Mouse (Mus musculus) left cerebral cortex, postnatal 36 days (tissue): Measurements from ENCODE around the gene Rap1a. TPM values are rescaled to one million over a fixed set of nuclear protein-coding genes. Genes with fewer than 3 reads are reported as not detected.

ENCODE experiments used
- DNase-seq, 2 experiments: peaks; one replicate each; pipeline ENCODE4 v3.0.0; 2021 to 2022; ENCODE audit warnings: low spot score in 2 of 2, mixed read lengths in 1 of 2
- intact Hi-C: fragments of 180-260 bp; cut with DNase I; formaldehyde crosslinking; loops from one replicate; pipeline ENCODE4 v1.15.1; 2025
- total RNA-seq, 2 experiments: library from RNA; stranded (reverse); gene quantifications; 2 replicates each; pipeline ENCODE4 v1.2.3; 2021

Rap1a gene
- total RNA-seq, 2 experiments from 2014 or later, result 57.7 to 72.0 TPM

GRCm38 (mm10) chr3:105732360-105732759, 68.8 kb downstream of the Rap1a start:
- DNase-seq, result no peak
- intact Hi-C loops, result no loop called here

- intact Hi-C loops, result loop anchor here (1.0 kb wide), 1 partner anchor 39 kb away; the partner anchor contains the start of gene Ddx20
- DNase-seq, result peak in 1 of 2 experiments; percentile 43
These were observed 75.1 kb downstream of the Rap1a start for GRCm38 (mm10) chr3:105726037-105726436.

- intact Hi-C loops, result no loop called here
- DNase-seq, result no peak
These were observed 78.6 kb downstream of the Rap1a start for GRCm38 (mm10) chr3:105722510-105722909.

GRCm38 (mm10) chr3:105721681-105722201, 79.4 kb downstream of the Rap1a start:
- intact Hi-C loops, result no loop called here
- DNase-seq, result peak in 1 of 2 experiments; percentile 8

- peak in 1 of 2 experiments; percentile 17 for DNase-seq
- intact Hi-C loops, result no loop called here
These were observed 80.6 kb downstream of the Rap1a start for GRCm38 (mm10) chr3:105720514-105720913.

GRCm38 (mm10) chr3:105719979-105720378, 81.2 kb downstream of the Rap1a start:
- intact Hi-C loops, result no loop called here
- peak; percentile 23 to 31 for DNase-seq

- DNase-seq, result peak; percentile 20 to 30
- intact Hi-C loops, result no loop called here
These were observed 82.4 kb downstream of the Rap1a start for GRCm38 (mm10) chr3:105718746-105719145.

GRCm38 (mm10) chr3:105717856-105718555, 83.1 kb downstream of the Rap1a start:
- intact Hi-C loops, result no loop called here
- DNase-seq, result peak; percentile 27 to 44

GRCm38 (mm10) chr3:105716353-105717000, 84.7 kb downstream of the Rap1a start:
- peak in 1 of 2 experiments; percentile 70 for DNase-seq
- intact Hi-C loops, result no loop called here

GRCm38 (mm10) chr3:105714820-105715167, 86.3 kb downstream of the Rap1a start:
- no peak for DNase-seq
- intact Hi-C loops, result no loop called here

GRCm38 (mm10) chr3:105714091-105714819, 86.9 kb downstream of the Rap1a start:
- no peak for DNase-seq
- intact Hi-C loops, result no loop called here

GRCm38 (mm10) chr3:105712827-105713226, 88.3 kb downstream of the Rap1a start:
- intact Hi-C loops, result no loop called here
- no peak for DNase-seq

GRCm38 (mm10) chr3:105711741-105712140, 89.4 kb downstream of the Rap1a start:
- DNase-seq, result no peak
- intact Hi-C loops, result no loop called here

GRCm38 (mm10) chr3:105710246-105710645, 90.9 kb downstream of the Rap1a start:
- intact Hi-C loops, result no loop called here
- peak in 1 of 2 experiments; percentile 45 for DNase-seq

GRCm38 (mm10) chr3:105707590-105707989, 93.5 kb downstream of the Rap1a start:
- intact Hi-C loops, result no loop called here
- no peak for DNase-seq

- peak in 1 of 2 experiments; percentile 75 for DNase-seq
- intact Hi-C loops, result no loop called here
These were observed 94.6 kb downstream of the Rap1a start for GRCm38 (mm10) chr3:105706366-105707020.

GRCm38 (mm10) chr3:105705561-105705960, 95.6 kb downstream of the Rap1a start:
- no peak for DNase-seq
- intact Hi-C loops, result loop anchor here (1.0 kb wide), 1 partner anchor 12 kb away; no protein-coding TSS in a partner anchor

- intact Hi-C loops, result loop anchor here (1.0 kb wide), 1 partner anchor 12 kb away; no protein-coding TSS in a partner anchor
- DNase-seq, result peak; percentile 86 to 92
These were observed 96.0 kb downstream of the Rap1a start for GRCm38 (mm10) chr3:105705061-105705549.
